Comparison of ENCODE assay signal across 9 mouse cellular contexts in genomic region chr11:119952429-119953224, GRCm38 (mm10). TPM values are rescaled to one million over a fixed set of nuclear protein-coding genes. Genes with fewer than 3 reads are reported as not detected.
A peak's percentile ranks its signal among the peaks of the same experiment; 100 is the strongest.
DNase-seq lines count a peak whose midpoint lies in the region; ATAC-seq and TF ChIP-seq lines count a peak whose summit lies in the region.
"Had no signal": no experiment of that assay in that cellular context is flagged by ENCODE, and none has a peak within 500 bp of the region (broad histone marks: within the 10 kb centered on the region; RNA-seq: fewer than 3 reads in every experiment).

No protein-coding gene starts in this region.

- WGBS in intestine, embryonic 15.5 days, result 64% methylated on average over 5 of the region's 5 CpGs
- 57% methylated on average over 5 of the region's 5 CpGs for WGBS in midbrain, embryonic 14.5 days

- intact Hi-C loops in left cerebral cortex, adult 2 months (cut with DNase I), result no loop called here

- H3K9ac ChIP-seq in intestine, embryonic 15.5 days, result no peak overlapping the region
- no peak overlapping the region for H3K9ac ChIP-seq in midbrain, embryonic 14.5 days (replicated peaks; ENCODE audit: low read length)

- H3K27ac ChIP-seq in left cerebral cortex, adult 2 months, result peak overlapping the region; percentile 10; the same call in 1 of the 2 replicates
- peak overlapping the region; percentile 51 for H3K27ac ChIP-seq in intestine, embryonic 15.5 days
- H3K27ac ChIP-seq in midbrain, embryonic 14.5 days (replicated peaks; ENCODE audit: low read depth, low read length), result no peak overlapping the region

- H3K4me1 ChIP-seq in intestine, embryonic 15.5 days (replicated peaks), result peaks cover 37% of the 10 kb centered on the region
- no peaks in the 10 kb centered on the region for H3K4me1 ChIP-seq in midbrain, embryonic 14.5 days (ENCODE audit: control insufficient read depth, insufficient read depth, low read length)

- no peak overlapping the region for H3K4me2 ChIP-seq in intestine, embryonic 15.5 days (replicated peaks)
- H3K4me2 ChIP-seq in midbrain, embryonic 14.5 days (ENCODE audit: low read length), result no peak overlapping the region

- no peak overlapping the region for H3K4me3 ChIP-seq in left cerebral cortex, adult 2 months
- H3K4me3 ChIP-seq in intestine, embryonic 15.5 days (replicated peaks), result no peak overlapping the region
- H3K4me3 ChIP-seq in midbrain, embryonic 14.5 days (replicated peaks; ENCODE audit: low read depth, low read length), result no peak overlapping the region

- H3K27me3 ChIP-seq in intestine, embryonic 15.5 days (replicated peaks), result no peaks in the 10 kb centered on the region
- no peaks in the 10 kb centered on the region for H3K27me3 ChIP-seq in midbrain, embryonic 14.5 days (ENCODE audit: control insufficient read depth, insufficient read depth, low read length)
- H3K27me3 ChIP-seq: Patski had no signal

- no peak for TF ChIP-seq CTCF in left cerebral cortex, adult 2 months (IDR thresholded peaks at IDR 0.05)

- H3K9me3 ChIP-seq in intestine, embryonic 15.5 days, result no peaks in the 10 kb centered on the region
- no peaks in the 10 kb centered on the region for H3K9me3 ChIP-seq in midbrain, embryonic 14.5 days (ENCODE audit: control insufficient read depth, low read length)

- no peaks in the 10 kb centered on the region for H3K36me3 ChIP-seq in intestine, embryonic 15.5 days
- no peaks in the 10 kb centered on the region for H3K36me3 ChIP-seq in midbrain, embryonic 14.5 days (ENCODE audit: control insufficient read depth, insufficient read depth, low read length)

- no peak for ATAC-seq in intestine, embryonic 15.5 days
- peak; percentile 26; the same call in 1 of the 2 replicates for ATAC-seq in megakaryocyte progenitor cell, adult 5-6 weeks (replicated peaks; ENCODE audit: poor library complexity)
- ATAC-seq in midbrain, embryonic 14.5 days (ENCODE audit: low FRiP score, low TSS enrichment), result no peak
- ATAC-seq: Patski had no signal

- DNase-seq in left cerebral cortex, adult 2 months (ENCODE audit: extremely low spot score in 1 of 2, low spot score in 2 of 2), result no peak
- no peak for DNase-seq in left cerebral cortex, adult 8-10 months (ENCODE audit: low spot score in 2 of 2)
- peak; percentile 67 for DNase-seq in brain, adult 2 months (ENCODE audit: low read depth, low spot score)
- DNase-seq in midbrain, embryonic 14.5 days, result no peak
- DNase-seq in right cerebral cortex, adult 2 months (ENCODE audit: low spot score in 2 of 2), result no peak
- DNase-seq in left cerebral cortex, adult 18-20 months (ENCODE audit: low spot score in 2 of 2), result no peak

RNA-seq across cellular contexts. Expression of gene Baiap2, which starts 10.1 kb away (rescaled TPM):
- total RNA-seq in left cerebral cortex, adult 2 months (2021), result 100 to 1,000 TPM; 249 to 287 TPM
- 100 to 1,000 TPM; 214 to 238 (median 219) TPM for total RNA-seq in left cerebral cortex, adult 8-10 months (2022)
- 12.0 and 13.1 TPM in 2 replicates for polyA plus RNA-seq in intestine, embryonic 15.5 days (2015; fragmentation: Nextera tagmentation; extraction: Ambion mirVana)
- 4.4 and 4.8 TPM in 2 replicates for total RNA-seq in megakaryocyte progenitor cell, adult 5-6 weeks (2015)
- total RNA-seq in megakaryocyte progenitor cell, adult 5-6 weeks (2017), result 5.5 and 6.8 TPM in 2 replicates
- polyA plus RNA-seq in midbrain, embryonic 14.5 days (2014; fragmentation: Nextera tagmentation; extraction: Ambion mirVana), result 11.0 and 11.2 TPM in 2 replicates
- total RNA-seq in left cerebral cortex, adult 18-20 months (2021), result 100 to 1,000 TPM; 220 to 272 TPM

RNA-seq across cellular contexts. Expression of gene Chmp6, which starts 39.4 kb away (rescaled TPM):
- total RNA-seq in left cerebral cortex, adult 2 months (2021), result 10 to 100 TPM; 37.2 to 43.6 TPM
- total RNA-seq in left cerebral cortex, adult 8-10 months (2022), result 10 to 100 TPM; 39.5 to 43.1 (median 41.9) TPM
- polyA plus RNA-seq in intestine, embryonic 15.5 days (2015; fragmentation: Nextera tagmentation; extraction: Ambion mirVana), result 88.0 and 91.1 TPM in 2 replicates
- 15.9 and 16.2 TPM in 2 replicates for total RNA-seq in megakaryocyte progenitor cell, adult 5-6 weeks (2015)
- total RNA-seq in megakaryocyte progenitor cell, adult 5-6 weeks (2017), result 33.4 and 34.8 TPM in 2 replicates
- 100 and 104 TPM in 2 replicates for polyA plus RNA-seq in midbrain, embryonic 14.5 days (2014; fragmentation: Nextera tagmentation; extraction: Ambion mirVana)
- total RNA-seq in left cerebral cortex, adult 18-20 months (2021), result 10 to 100 TPM; 37.1 to 41.8 TPM

Comparison
In these comparisons a context has a peak if more than half of its experiments do, and no peak if none do; other contexts are left out.
1. RNA of gene Baiap2, which starts 10.1 kb away (total RNA-seq): 249 to 287 TPM in left cerebral cortex, adult 2 months, 220 to 272 TPM in left cerebral cortex, adult 18-20 months and 214 to 238 TPM in left cerebral cortex, adult 8-10 months; 4.4 to 6.8 TPM in megakaryocyte progenitor cell, adult 5-6 weeks; every median in the first group is over 10 times any median in the second.